Mouse (Mus musculus) embryonic facial prominence, embryonic 14.5 days (tissue): ENCODE data around the gene Etnppl. TPM values are rescaled to one million over a fixed set of nuclear protein-coding genes. Genes with fewer than 3 reads are reported as not detected.

ENCODE experiments used
- ATAC-seq: fragments of 200-750 bp; cut with Nextera tagmentation; 2 replicates; pipeline ENCODE4 v1.8.0; 2017; ENCODE audit warnings: low read depth, moderate number of reproducible peaks, moderate TSS enrichment
- DNase-seq: peaks from one replicate; pipeline ENCODE4 v3.0.0-alpha.2; 2015; ENCODE audit warnings: low spot score
- H3K27ac ChIP-seq: fragments of 300-500 bp; sonication (generic); replicated peaks from 2 replicates; pipeline ENCODE4 v1.5.1; 2014; ENCODE audit warnings: low read depth, mild to moderate bottlenecking, low read length, moderate library complexity
- H3K27me3 ChIP-seq: fragments of 300-500 bp; sonication (generic); replicated peaks from 2 replicates; pipeline ENCODE4 v1.6.1; 2014; ENCODE audit warnings: low read length; ENCODE audit not compliant: control insufficient read depth, insufficient read depth
- H3K36me3 ChIP-seq: fragments of 300-500 bp; sonication (generic); 2 replicates; pipeline ENCODE4 v1.6.1; 2014; ENCODE audit warnings: low read length, mixed read lengths; ENCODE audit not compliant: control insufficient read depth, insufficient read depth
- H3K4me1 ChIP-seq: fragments of 300-500 bp; sonication (generic); 2 replicates; pipeline ENCODE4 v1.6.1; 2014; ENCODE audit warnings: antibody characterized with exemption, low read length; ENCODE audit not compliant: control insufficient read depth, insufficient read depth
- H3K4me2 ChIP-seq: fragments of 300-500 bp; sonication (generic); 2 replicates; pipeline ENCODE4 v1.6.1; 2014; ENCODE audit warnings: low read depth, mild to moderate bottlenecking, low read length, moderate library complexity, mixed read lengths
- H3K4me3 ChIP-seq: fragments of 300-500 bp; sonication (generic); 2 replicates; pipeline ENCODE4 v1.5.1; 2014; ENCODE audit warnings: low read depth, mild to moderate bottlenecking, low read length
- H3K9ac ChIP-seq: fragments of 300-500 bp; sonication (generic); 2 replicates; pipeline ENCODE4 v1.6.1; 2014; ENCODE audit warnings: low read depth, mild to moderate bottlenecking, low read length, moderate library complexity, mixed read lengths
- H3K9me3 ChIP-seq: fragments of 300-500 bp; sonication (generic); 2 replicates; pipeline ENCODE4 v1.6.1; 2016; ENCODE audit warnings: low read length; ENCODE audit not compliant: control insufficient read depth
- WGBS: fragments of 180-500 bp; shearing (Covaris S2); extraction: QIAGEN DNeasy Blood & Tissue Kit; methylation state at CpG from one replicate; pipeline ENCODE4 v1.1.7; 2014; 5-methylcytosine and 5-hydroxymethylcytosine counted together
- polyA plus RNA-seq: library from polyadenylated mRNA; unstranded; fragments of >200 nt; fragmentation: Nextera tagmentation; extraction: Ambion mirVana; gene quantifications from 2 replicates; pipeline ENCODE4 v1.2.1, GENCODE M21; 2014

Etnppl gene
- polyA plus RNA-seq, 1 experiment from 2014 or later = 0.22 TPM

DNA sequence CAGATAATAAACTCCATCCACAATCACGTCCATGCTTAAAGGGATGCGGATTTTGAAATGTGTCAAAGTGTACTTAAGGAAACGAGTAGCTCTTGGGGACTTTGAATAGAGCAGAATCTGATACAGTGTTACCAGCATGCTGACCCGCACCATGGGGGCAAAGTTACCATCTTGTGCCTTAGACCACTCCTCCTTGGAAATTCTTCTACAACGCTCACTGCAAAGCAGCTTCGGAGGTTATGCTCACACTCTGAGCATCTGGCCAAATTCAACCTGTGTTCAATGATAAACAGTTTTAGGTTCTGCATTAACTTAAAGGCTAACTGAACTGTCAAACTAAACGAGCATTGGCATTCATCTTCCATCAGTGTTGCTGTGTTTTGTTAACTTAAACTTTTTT, 33.2 kb upstream of the Etnppl start:
- no peak for ATAC-seq
- H3K4me2 ChIP-seq = no peak overlapping the region

DNA sequence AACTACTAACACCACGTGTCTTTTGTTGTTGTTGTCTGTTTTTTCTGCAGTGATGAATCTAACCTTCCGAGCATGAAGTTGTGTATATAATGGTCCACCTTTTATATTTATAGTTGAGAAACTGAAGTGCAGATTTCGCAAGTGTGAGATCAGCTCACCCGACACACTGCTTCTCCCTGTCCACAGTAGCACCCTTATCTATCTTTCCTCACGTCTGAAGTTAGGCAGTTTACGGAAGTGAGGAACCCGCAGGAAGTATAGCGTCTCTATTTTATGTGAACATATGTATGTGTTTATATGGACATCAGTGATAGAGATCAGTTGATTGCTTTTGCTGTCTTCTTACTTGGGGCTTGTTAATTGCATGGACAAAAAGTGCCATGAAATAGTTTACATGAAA, 22.2 kb upstream of the Etnppl start:
- 0 out of 2 replicates have a peak, but pooled peaks cover 3% of the 10 kb centered on the region for H3K4me1 ChIP-seq
- no peak overlapping the region for H3K4me2 ChIP-seq
- no peak overlapping the region for H3K27ac ChIP-seq
- DNase-seq = no peak
- no peaks in the 10 kb centered on the region for H3K36me3 ChIP-seq
- no peaks in the 10 kb centered on the region for H3K9me3 ChIP-seq
- no peaks in the 10 kb centered on the region for H3K27me3 ChIP-seq
- no peak overlapping the region for H3K4me3 ChIP-seq
- WGBS = 86% methylated on average over 8 of the region's 8 CpGs
- ATAC-seq = no peak
- H3K9ac ChIP-seq = no peak overlapping the region

More for the DNA sequence above, 33.2 kb upstream of the Etnppl start:
- H3K4me1 ChIP-seq = peaks cover 7% of the 10 kb centered on the region
- WGBS = 74% methylated on average over 7 of the region's 7 CpGs
- H3K9me3 ChIP-seq = no peaks in the 10 kb centered on the region
- no peak overlapping the region for H3K27ac ChIP-seq
- no peaks in the 10 kb centered on the region for H3K27me3 ChIP-seq
- H3K36me3 ChIP-seq = no peaks in the 10 kb centered on the region
- no peak overlapping the region for H3K9ac ChIP-seq
- no peak for DNase-seq
- no peak overlapping the region for H3K4me3 ChIP-seq

DNA sequence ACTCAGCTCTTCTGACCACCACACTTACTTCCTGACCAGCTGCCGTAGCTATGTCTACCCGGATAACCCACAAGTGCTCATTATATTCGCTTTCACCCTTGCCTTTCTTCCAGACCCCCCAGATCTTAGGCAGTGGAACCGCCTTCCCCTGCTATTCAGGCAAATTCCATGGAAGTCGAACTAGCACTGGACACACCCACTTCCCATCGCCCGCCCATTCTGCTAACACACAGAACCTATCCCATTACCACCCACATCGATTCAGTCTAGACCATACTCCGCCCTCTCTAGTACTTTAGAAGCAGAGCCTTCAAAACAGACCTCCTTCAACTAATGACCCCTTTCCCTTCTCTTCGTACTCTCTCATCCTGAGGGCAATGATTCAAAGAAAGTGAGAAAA, 15.8 kb upstream of the Etnppl start:
- no peak for ATAC-seq

DNA sequence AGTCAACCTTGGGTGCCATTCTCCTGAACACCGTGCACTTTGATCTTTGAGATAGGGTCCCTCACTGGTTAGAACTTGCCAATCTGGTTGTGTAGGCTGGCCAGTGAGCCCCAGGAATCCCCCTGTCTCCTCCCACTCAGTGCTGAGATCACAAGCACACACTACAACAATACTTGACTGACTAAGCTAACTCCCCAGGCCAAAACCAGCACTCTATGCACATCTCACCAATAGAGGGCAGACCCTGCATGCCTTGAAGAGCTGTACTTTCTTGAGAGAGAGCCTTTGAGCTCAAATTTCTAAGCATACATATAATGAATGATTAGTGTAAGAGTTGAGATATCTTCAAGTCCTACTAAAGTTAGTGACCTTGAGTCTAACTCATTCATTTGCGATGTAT, 9.3 kb upstream of the Etnppl start:
- H3K4me2 ChIP-seq = no peak overlapping the region
- WGBS = 77% methylated on average over 2 of the region's 2 CpGs
- no peaks in the 10 kb centered on the region for H3K27me3 ChIP-seq
- H3K36me3 ChIP-seq = no peaks in the 10 kb centered on the region
- DNase-seq = peak; percentile 34
- ATAC-seq = no peak
- H3K4me3 ChIP-seq = no peak overlapping the region
- H3K9me3 ChIP-seq = no peaks in the 10 kb centered on the region
- H3K9ac ChIP-seq = no peak overlapping the region
- H3K4me1 ChIP-seq = no peaks in the 10 kb centered on the region
- no peak overlapping the region for H3K27ac ChIP-seq

More for the DNA sequence above, 15.8 kb upstream of the Etnppl start:
- no peaks in the 10 kb centered on the region for H3K36me3 ChIP-seq
- H3K4me1 ChIP-seq = 0 out of 2 replicates have a peak, but pooled peaks cover 3% of the 10 kb centered on the region
- no peak for DNase-seq
- no peaks in the 10 kb centered on the region for H3K9me3 ChIP-seq
- no peak overlapping the region for H3K4me2 ChIP-seq
- H3K27me3 ChIP-seq = no peaks in the 10 kb centered on the region
- H3K4me3 ChIP-seq = no peak overlapping the region
- WGBS = 69% methylated on average over 10 of the region's 10 CpGs
- H3K9ac ChIP-seq = no peak overlapping the region
- no peak overlapping the region for H3K27ac ChIP-seq

DNA sequence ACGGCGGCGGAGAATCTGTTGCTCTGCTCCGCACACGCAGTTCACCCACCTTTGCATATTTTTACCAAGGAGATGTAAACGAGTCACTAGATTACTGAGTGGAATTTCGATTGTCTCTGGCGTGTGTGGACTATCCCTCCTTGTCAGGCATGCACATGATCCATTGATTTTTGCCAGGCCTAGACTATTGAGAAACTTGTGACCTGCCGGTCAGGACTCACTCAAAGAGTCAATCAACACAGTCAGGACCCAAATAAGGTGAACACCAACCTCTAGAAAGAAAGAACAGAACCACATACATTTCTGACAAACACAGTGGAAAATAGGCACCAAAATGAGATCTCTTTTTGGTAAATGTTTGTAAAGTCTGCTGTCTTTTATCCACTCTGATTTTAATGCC, 2.8 kb upstream of the Etnppl start:
- Histone ChIP-seq H3K36me3 (no peaks in the 10 kb centered on the region), H3K9me3 (no peaks in the 10 kb centered on the region), H3K27me3 (no peaks in the 10 kb centered on the region), H3K9ac (no peak overlapping the region), H3K27ac (no peak overlapping the region), H3K4me2 (no peak overlapping the region), H3K4me1 (peaks cover 7% of the 10 kb centered on the region; the same call in 1 of the 2 replicates), H3K4me3 (no peak overlapping the region)
- ATAC-seq (no peak), DNase-seq (no peak)
- 87% methylated on average over 9 of the region's 9 CpGs for WGBS

DNA sequence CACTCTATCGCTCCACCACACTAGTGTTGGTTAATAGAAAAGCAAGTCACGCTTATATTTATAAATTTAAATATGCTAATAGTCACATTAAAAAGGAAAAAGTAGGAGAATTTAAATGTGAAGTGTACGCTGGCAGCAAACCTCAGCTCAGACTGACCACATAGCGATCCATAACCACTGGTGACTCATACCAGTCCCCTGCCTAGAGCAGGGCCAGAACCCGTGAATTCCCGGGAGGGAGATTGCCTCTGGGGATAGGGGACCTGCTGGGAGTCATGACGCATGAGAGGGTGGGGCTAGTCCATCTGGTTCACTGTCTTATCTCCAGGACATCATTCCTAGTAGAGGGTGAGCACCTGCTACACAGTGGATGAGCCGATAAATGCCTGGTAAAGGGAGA, 1.6 kb upstream of the Etnppl start:
- Histone ChIP-seq H3K4me2 (no peak overlapping the region), H3K9ac (no peak overlapping the region), H3K36me3 (no peaks in the 10 kb centered on the region), H3K27ac (no peak overlapping the region), H3K9me3 (no peaks in the 10 kb centered on the region), H3K27me3 (no peaks in the 10 kb centered on the region), H3K4me1 (peaks cover 7% of the 10 kb centered on the region; the same call in 1 of the 2 replicates), H3K4me3 (no peak overlapping the region)
- WGBS = 55% methylated on average over 8 of the region's 8 CpGs
- DNase-seq (no peak), ATAC-seq (peak; percentile 12; the same call in 1 of the 2 replicates)

DNA sequence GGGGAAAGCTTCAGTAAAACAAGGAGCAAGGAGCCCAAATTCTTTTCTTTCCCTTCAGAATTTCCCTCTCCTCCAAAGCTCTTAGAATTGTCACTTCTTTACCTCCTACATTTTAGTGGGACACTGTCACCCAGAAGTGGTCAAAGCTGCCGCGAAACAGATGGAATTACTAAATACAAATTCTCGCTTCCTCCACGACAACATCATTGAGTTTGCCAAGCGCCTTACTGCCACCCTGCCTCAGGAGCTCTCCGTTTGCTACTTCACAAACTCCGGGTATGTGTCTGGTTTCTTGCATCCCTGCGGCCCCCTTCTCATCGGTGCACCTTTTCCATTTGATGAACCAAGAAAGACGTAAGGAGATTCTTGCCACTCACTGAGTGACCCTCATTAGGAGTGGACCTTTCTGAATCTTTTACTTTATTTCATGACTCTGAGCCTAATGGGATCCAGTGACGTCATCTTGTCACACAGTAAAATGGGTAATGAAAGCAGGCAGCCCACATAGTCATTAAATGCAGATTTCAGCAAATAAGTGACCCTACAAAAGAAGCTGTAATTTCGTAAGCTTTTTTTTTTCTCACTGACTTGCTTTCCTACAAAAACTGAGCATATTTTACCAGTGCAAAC, 3.4 kb downstream of the Etnppl start:
- DNase-seq (no peak), ATAC-seq (no peak)
- 69% methylated on average over 12 of the region's 12 CpGs for WGBS
- no peaks in the 10 kb centered on the region for H3K36me3 ChIP-seq
- H3K4me2 ChIP-seq = no peak overlapping the region
- no peaks in the 10 kb centered on the region for H3K9me3 ChIP-seq
- no peak overlapping the region for H3K4me3 ChIP-seq
- peaks cover 7% of the 10 kb centered on the region; the same call in 1 of the 2 replicates for H3K4me1 ChIP-seq
- no peak overlapping the region for H3K9ac ChIP-seq
- H3K27ac ChIP-seq = no peak overlapping the region
- no peaks in the 10 kb centered on the region for H3K27me3 ChIP-seq

DNA sequence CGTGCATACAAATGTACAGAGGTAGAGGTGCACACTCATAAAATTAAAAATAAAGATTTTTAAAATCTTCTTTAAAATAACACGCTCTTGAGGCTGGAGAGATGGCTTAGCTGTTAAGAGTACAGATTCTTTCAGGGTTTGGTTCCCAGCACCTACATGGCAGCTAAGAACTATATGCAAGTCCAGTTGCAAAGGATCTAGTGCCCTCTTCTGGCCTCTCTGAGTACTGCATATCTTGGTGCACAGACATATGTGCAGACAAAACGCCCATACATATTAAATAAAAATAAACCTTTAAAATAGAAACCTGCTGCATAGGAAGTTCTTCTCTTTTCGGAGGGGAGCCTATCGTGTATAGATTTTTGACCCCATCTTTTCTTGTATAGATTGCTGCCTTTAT, 11.1 kb downstream of the Etnppl start:
- no peak for ATAC-seq
- no peak for DNase-seq
- H3K27me3 ChIP-seq = no peaks in the 10 kb centered on the region
- no peak overlapping the region for H3K9ac ChIP-seq
- peaks cover 8% of the 10 kb centered on the region; the same call in 1 of the 2 replicates for H3K9me3 ChIP-seq
- 94% methylated on average over 5 of the region's 5 CpGs for WGBS
- no peaks in the 10 kb centered on the region for H3K4me1 ChIP-seq
- no peaks in the 10 kb centered on the region for H3K36me3 ChIP-seq
- H3K4me2 ChIP-seq = no peak overlapping the region
- H3K4me3 ChIP-seq = no peak overlapping the region
- H3K27ac ChIP-seq = no peak overlapping the region

DNA sequence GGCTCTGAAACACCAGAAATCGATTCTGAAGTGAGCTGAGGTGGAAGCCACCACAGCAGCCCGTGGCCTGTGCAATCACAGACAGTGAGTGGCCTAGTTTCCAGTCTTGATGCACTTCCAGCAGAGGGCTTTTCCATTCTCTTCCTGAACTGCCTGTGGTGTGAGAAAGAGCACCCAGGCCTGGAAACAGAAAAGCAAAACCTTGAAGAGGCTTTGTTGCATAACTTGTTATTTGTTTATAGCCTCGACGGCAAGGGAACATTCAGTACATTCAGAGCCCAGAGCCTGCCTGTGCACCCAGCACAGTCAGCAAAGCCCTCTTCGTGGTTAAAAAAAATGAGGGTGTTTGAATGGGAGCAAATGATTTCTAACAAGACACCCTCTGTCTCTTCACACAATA, 16.6 kb downstream of the Etnppl start:
- H3K4me1 ChIP-seq = no peaks in the 10 kb centered on the region

More for the DNA sequence above, 16.6 kb downstream of the Etnppl start:
- H3K27me3 ChIP-seq = no peaks in the 10 kb centered on the region
- WGBS = 70% methylated on average over 5 of the region's 5 CpGs
- ATAC-seq (no peak), DNase-seq (no peak)
- no peaks in the 10 kb centered on the region for H3K9me3 ChIP-seq
- H3K4me3 ChIP-seq = no peak overlapping the region
- no peaks in the 10 kb centered on the region for H3K36me3 ChIP-seq
- H3K4me2 ChIP-seq = no peak overlapping the region
- H3K27ac ChIP-seq = no peak overlapping the region
- no peak overlapping the region for H3K9ac ChIP-seq
